Mouse (Mus musculus): ENCODE measurements at regions not wholly inside any gene's neighbourhood (a gene's known extent, or its start where the extent isn't known, plus 50 kb on each side); places are given as distances from the start of the nearest gene placed in this dataset.

GRCm38 (mm10) chr2:106561571-106562090 is 131.4 kb upstream of the Mpped2 start:
- no peak for DNase-seq

DNA sequence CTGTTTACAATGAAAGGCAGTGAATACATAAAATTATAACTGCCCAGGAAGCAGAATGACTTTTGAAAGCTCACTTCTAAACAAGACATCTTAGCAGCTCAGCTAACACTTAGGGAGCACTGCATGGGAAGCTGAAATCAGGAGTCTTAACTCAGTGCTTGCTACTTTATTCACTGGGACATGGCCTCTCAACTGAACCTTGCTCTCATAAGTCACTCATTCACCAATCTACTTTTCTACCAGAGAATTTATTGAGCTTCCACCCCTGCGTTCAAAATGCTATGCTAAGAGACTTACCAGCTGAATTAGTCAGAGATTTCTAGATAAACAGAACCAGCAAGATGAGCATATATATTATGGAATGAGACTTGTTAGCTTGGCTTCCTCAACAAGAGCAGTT is 122.8 kb upstream of the Mpped2 start:
- peak; percentile 41 to 50 for DNase-seq

DNA sequence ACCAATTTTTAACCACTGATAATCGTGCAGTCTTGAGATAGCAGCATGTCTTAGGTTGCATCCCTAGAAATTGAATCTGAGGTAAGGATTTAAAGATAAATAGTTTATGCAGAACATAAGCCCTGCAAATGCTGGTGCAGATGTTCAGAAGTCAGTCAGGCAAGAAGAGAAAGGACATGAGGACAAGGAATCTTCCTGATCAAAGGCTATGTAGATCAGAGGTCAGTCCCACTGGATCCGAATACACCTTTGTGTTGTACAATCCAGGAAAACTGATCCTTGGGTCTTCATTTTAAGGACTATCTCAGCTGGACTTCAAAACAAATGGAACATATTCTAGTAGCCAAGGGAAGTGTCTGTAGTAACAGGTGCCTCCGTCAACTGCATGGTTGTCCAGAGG is 121.7 kb upstream of the Mpped2 start:
- peak in 1 of 2 experiments; percentile 23 for DNase-seq

GRCm38 (mm10) chr2:106571913-106572312 is 121.2 kb upstream of the Mpped2 start:
- peak; percentile 12 to 74 for DNase-seq

- peak in 1 of 2 experiments; percentile 3 for DNase-seq
Measured at GRCm38 (mm10) chr2:106576746-106577323, 116.2 kb upstream of the Mpped2 start.

DNA sequence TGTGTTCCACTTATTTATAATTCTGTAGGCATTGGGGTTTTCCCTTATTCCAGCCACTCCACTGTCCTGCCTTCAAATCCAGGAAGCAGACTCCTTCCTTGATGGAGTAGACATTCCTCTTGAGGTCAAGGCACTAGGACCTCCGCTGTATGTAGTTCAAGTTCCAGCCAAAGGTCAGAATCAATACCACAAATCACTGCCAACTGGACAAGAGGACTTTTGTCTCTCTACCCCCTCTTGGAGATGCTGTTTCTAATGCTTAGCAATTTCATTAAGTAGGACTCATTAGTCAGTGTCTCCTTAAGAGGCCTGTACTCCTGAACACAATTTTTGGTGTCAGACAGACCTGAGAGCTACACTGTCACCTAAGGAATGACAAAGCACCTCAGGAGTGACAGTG is 115.0 kb upstream of the Mpped2 start:
- DNase-seq = no peak

DNA sequence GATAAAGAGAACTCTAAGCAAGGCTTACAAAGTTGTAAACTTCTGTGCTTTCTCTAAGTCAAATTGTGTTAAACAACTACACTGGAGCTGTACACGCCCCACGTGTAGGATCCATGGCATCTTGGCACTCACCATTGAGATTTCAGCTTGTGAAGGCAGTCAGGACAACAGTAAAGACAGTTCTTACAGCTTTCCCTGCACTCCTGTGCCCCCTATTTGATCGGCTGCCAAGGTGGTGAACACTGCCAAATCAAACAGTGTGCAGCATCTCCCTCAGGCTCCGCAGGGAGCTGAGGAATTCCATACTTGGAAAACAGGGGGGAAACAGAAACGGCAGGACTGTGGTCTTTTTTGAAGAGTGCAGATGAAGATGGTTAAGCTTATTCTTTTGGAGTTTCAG is 112.4 kb upstream of the Mpped2 start:
- DNase-seq = no peak

- DNase-seq = no peak
Measured at GRCm38 (mm10) chr2:106621251-106621650, 71.8 kb upstream of the Mpped2 start.

- DNase-seq = no peak
Measured at GRCm38 (mm10) chr2:106622326-106622725, 70.7 kb upstream of the Mpped2 start.

- DNase-seq = no peak
Measured at GRCm38 (mm10) chr2:106623680-106624079, 69.4 kb upstream of the Mpped2 start.

GRCm38 (mm10) chr2:106631986-106632385 is 61.1 kb upstream of the Mpped2 start:
- no peak for DNase-seq

Data from kidney, adult 8-10 months (tissue).